Mouse (Mus musculus): ENCODE results near the gene Wrb.

The Wrb gene

GRCm38 (mm10) chr16:96158511-96159080 is 13.4 kb downstream of the Wrb start:
- DNase-seq (ENCODE audit: low spot score), result peak; percentile 17

GRCm38 (mm10) chr16:96159091-96159731 is 14.0 kb downstream of the Wrb start:
- DNase-seq (ENCODE audit: low spot score), result peak; percentile 72

- DNase-seq (ENCODE audit: low spot score), result peak; percentile 12
Measured at GRCm38 (mm10) chr16:96159794-96160346, 14.7 kb downstream of the Wrb start.

GRCm38 (mm10) chr16:96160927-96161326 is 15.7 kb downstream of the Wrb start:
- DNase-seq (ENCODE audit: low spot score), result no peak

- DNase-seq (ENCODE audit: low spot score), result no peak
Measured at GRCm38 (mm10) chr16:96161336-96161735, 16.1 kb downstream of the Wrb start.

- no peak for DNase-seq (ENCODE audit: low spot score)
Measured at GRCm38 (mm10) chr16:96165723-96166264, 20.6 kb downstream of the Wrb start.

GRCm38 (mm10) chr16:96168837-96169236 is 23.6 kb downstream of the Wrb start:
- no peak for DNase-seq (ENCODE audit: low spot score)

- DNase-seq (ENCODE audit: low spot score), result no peak
Measured at GRCm38 (mm10) chr16:96173648-96174047, 28.4 kb downstream of the Wrb start.

- DNase-seq (ENCODE audit: low spot score), result no peak
Measured at GRCm38 (mm10) chr16:96175399-96175798, 30.2 kb downstream of the Wrb start.

- no peak for DNase-seq (ENCODE audit: low spot score)
Measured at GRCm38 (mm10) chr16:96179156-96179555, 33.9 kb downstream of the Wrb start.

- DNase-seq (ENCODE audit: low spot score), result no peak
Measured at GRCm38 (mm10) chr16:96187619-96188018, 42.4 kb downstream of the Wrb start.

- peak; percentile 100 for DNase-seq (ENCODE audit: low spot score)
Measured at GRCm38 (mm10) chr16:96191531-96192506, 46.6 kb downstream of the Wrb start, which contains the start of gene Lca5l. Lca5l (minus strand) TSS chr16:96192271.

GRCm38 (mm10) chr16:96199913-96200701 is 54.9 kb downstream of the Wrb start, which contains the start of gene Sh3bgr:
Sh3bgr (plus strand) TSS chr16:96200450.
- DNase-seq (ENCODE audit: low spot score), result peak; percentile 73

GRCm38 (mm10) chr16:96200702-96201028 is 55.5 kb downstream of the Wrb start:
- no peak for DNase-seq (ENCODE audit: low spot score)

GRCm38 (mm10) chr16:96201485-96202232 is 56.5 kb downstream of the Wrb start:
- DNase-seq (ENCODE audit: low spot score), result no peak
